Mouse (Mus musculus) liver, embryonic 14.5 days (tissue): ENCODE results near the gene Adamtsl3. TPM values are rescaled to one million over a fixed set of nuclear protein-coding genes. Genes with fewer than 3 reads are reported as not detected.

ENCODE experiments used
- ATAC-seq: fragments of 200-750 bp; cut with Nextera tagmentation; 2 replicates; pipeline ENCODE4 v1.8.0; 2017; ENCODE audit warnings: moderate number of reproducible peaks, mild to moderate bottlenecking, moderate library complexity; ENCODE audit not compliant: insufficient read depth
- DNase-seq, 3 experiments: peaks; one replicate each; pipeline ENCODE4 v3.0.0-alpha.2; 2012 to 2013; ENCODE audit warnings: low read depth in 3 of 3, low spot score in 3 of 3
- H3K27ac ChIP-seq: fragments of 300-500 bp; sonication (generic); 2 replicates; pipeline ENCODE4 v1.5.1; 2014; ENCODE audit warnings: moderate library complexity, mild to moderate bottlenecking, control low read depth, inconsistent platforms
- H3K27me3 ChIP-seq: fragments of 300-500 bp; sonication (generic); 2 replicates; pipeline ENCODE4 v1.6.1; 2014; ENCODE audit warnings: mild to moderate bottlenecking, low read length, moderate library complexity; ENCODE audit not compliant: control insufficient read depth, insufficient read depth
- H3K36me3 ChIP-seq: fragments of 300-500 bp; sonication (generic); replicated peaks from 2 replicates; pipeline ENCODE4 v1.6.1; 2014; ENCODE audit warnings: low read depth; ENCODE audit not compliant: control insufficient read depth, insufficient read depth
- H3K4me1 ChIP-seq, 2 experiments: fragments of 200-500 bp in 1 of 2; fragments of 300-500 bp in 1 of 2; sonication (generic) in 1 of 2; replicated peaks; 2 replicates each; pipeline ENCODE4 v1.6.1; 2012 to 2014; ENCODE audit warnings: antibody characterized with exemption in 1 of 2, inconsistent platforms in 1 of 2, low read length in 1 of 2; ENCODE audit not compliant: control insufficient read depth in 2 of 2, insufficient read depth in 2 of 2
- H3K4me2 ChIP-seq: fragments of 300-500 bp; sonication (generic); 2 replicates; pipeline ENCODE4 v1.6.1; 2014; ENCODE audit warnings: low read depth, mild to moderate bottlenecking, control low read depth, moderate library complexity
- H3K4me3 ChIP-seq, 2 experiments: fragments of 200-500 bp in 1 of 2; fragments of 300-500 bp in 1 of 2; sonication (generic) in 1 of 2; 2 replicates each; pipeline ENCODE4 v1.5.1; 2012 to 2014; ENCODE audit warnings: low read depth in 2 of 2, low read length in 2 of 2, mild to moderate bottlenecking in 2 of 2, control low read depth in 1 of 2, inconsistent platforms in 1 of 2, moderate library complexity in 1 of 2; ENCODE audit not compliant: insufficient read depth in 1 of 2
- H3K9ac ChIP-seq: fragments of 300-500 bp; sonication (generic); replicated peaks from 2 replicates; pipeline ENCODE4 v1.6.1; 2014; ENCODE audit warnings: mild to moderate bottlenecking, control low read depth, moderate library complexity
- H3K9me3 ChIP-seq: fragments of 300-500 bp; sonication (generic); 2 replicates; pipeline ENCODE4 v1.6.1; 2016; ENCODE audit warnings: low read length, mixed read lengths; ENCODE audit not compliant: control insufficient read depth
- CTCF ChIP-seq: IDR thresholded peaks from 2 replicates; pipeline ENCODE4 v1.5.1; 2016; ENCODE audit warnings: antibody characterized with exemption, low read depth, control low read depth
- EP300 ChIP-seq: IDR thresholded peaks from 2 replicates; pipeline ENCODE4 v1.6.1; 2016; ENCODE audit warnings: antibody characterized with exemption, low read depth
- WGBS: fragments of 180-500 bp; shearing (Covaris S2); extraction: QIAGEN DNeasy Blood & Tissue Kit; methylation state at CpG from one replicate; pipeline ENCODE4 v1.1.7; 2014; ENCODE audit not compliant: insufficient replicate concordance; 5-methylcytosine and 5-hydroxymethylcytosine counted together
- polyA plus RNA-seq, 2 experiments: library from polyadenylated mRNA; depleted of rRNA in 1 of 2; stranded (reverse) in 1 of 2; unstranded in 1 of 2; fragments of >200 nt; fragmentation: Nextera tagmentation in 1 of 2; extraction: Ambion mirVana in 1 of 2; gene quantifications; 2 replicates each; pipeline versions ENCODE4 v1.2.1 to v1.2.3; 2012 to 2014

The Adamtsl3 gene
- polyA plus RNA-seq, 2 experiments, result 0.06 TPM; not detected in 1

GRCm38 (mm10) chr7:82465437-82465836 lies 129.9 kb downstream of the Adamtsl3 start:
- WGBS, result 50% methylated on average over 6 of the region's 6 CpGs
- H3K9ac ChIP-seq, result no peak overlapping the region
- DNase-seq (no peak), ATAC-seq (no peak)
- no peaks in the 10 kb centered on the region for H3K9me3 ChIP-seq
- no peak overlapping the region for H3K27ac ChIP-seq
- no peak overlapping the region for H3K4me3 ChIP-seq
- no peak overlapping the region for H3K4me2 ChIP-seq
- H3K36me3 ChIP-seq, result no peaks in the 10 kb centered on the region
- no peaks in the 10 kb centered on the region for H3K4me1 ChIP-seq
- H3K27me3 ChIP-seq, result no peaks in the 10 kb centered on the region
- TF ChIP-seq CTCF, result 0 out of 2 replicates have a peak, but pooled peaks have one; percentile 5
- TF ChIP-seq EP300, result no peak

- ATAC-seq (no peak), DNase-seq (no peak)
- Histone ChIP-seq H3K27me3 (no peaks in the 10 kb centered on the region), H3K4me3 (no peak overlapping the region), H3K4me1 (no peaks in the 10 kb centered on the region), H3K27ac (no peak overlapping the region), H3K36me3 (no peaks in the 10 kb centered on the region), H3K4me2 (no peak overlapping the region), H3K9ac (no peak overlapping the region), H3K9me3 (no peaks in the 10 kb centered on the region)
- 60% methylated on average over 16 of the region's 16 CpGs for WGBS
- no peak for TF ChIP-seq CTCF
- no peak for TF ChIP-seq EP300
Observed at GRCm38 (mm10) chr7:82476441-82477221, 141.1 kb downstream of the Adamtsl3 start.

- H3K36me3 ChIP-seq, result no peaks in the 10 kb centered on the region
- ATAC-seq, result no peak
Observed at GRCm38 (mm10) chr7:82478461-82478860, 143.0 kb downstream of the Adamtsl3 start.

GRCm38 (mm10) chr7:82478861-82479755 lies 143.6 kb downstream of the Adamtsl3 start:
- Histone ChIP-seq H3K27me3 (no peaks in the 10 kb centered on the region), H3K4me2 (no peak overlapping the region), H3K9me3 (no peaks in the 10 kb centered on the region), H3K4me3 (no peak overlapping the region), H3K27ac (no peak overlapping the region), H3K9ac (no peak overlapping the region), H3K4me1 (no peaks in the 10 kb centered on the region), H3K36me3 (no peaks in the 10 kb centered on the region)
- ATAC-seq (no peak), DNase-seq (no peak)
- TF ChIP-seq CTCF, result no peak
- no peak for TF ChIP-seq EP300
- 49% methylated on average over 10 of the region's 10 CpGs for WGBS

More at GRCm38 (mm10) chr7:82478461-82478860, 143.0 kb downstream of the Adamtsl3 start:
- DNase-seq, result no peak
- Histone ChIP-seq H3K4me2 (no peak overlapping the region), H3K9me3 (no peaks in the 10 kb centered on the region), H3K27ac (no peak overlapping the region), H3K27me3 (no peaks in the 10 kb centered on the region), H3K9ac (no peak overlapping the region), H3K4me1 (no peaks in the 10 kb centered on the region), H3K4me3 (no peak overlapping the region)
- TF ChIP-seq EP300 (no peak), CTCF (no peak)
- WGBS, result 50% methylated on average over 3 of the region's 3 CpGs

GRCm38 (mm10) chr7:82483426-82483825 lies 147.9 kb downstream of the Adamtsl3 start:
- no peak overlapping the region for H3K4me3 ChIP-seq
- H3K36me3 ChIP-seq, result no peaks in the 10 kb centered on the region
- TF ChIP-seq EP300 (no peak), CTCF (no peak)
- 60% methylated on average over 3 of the region's 3 CpGs for WGBS
- ATAC-seq (no peak), DNase-seq (no peak)
- no peak overlapping the region for H3K27ac ChIP-seq
- H3K9me3 ChIP-seq, result no peaks in the 10 kb centered on the region
- no peaks in the 10 kb centered on the region for H3K4me1 ChIP-seq
- H3K27me3 ChIP-seq, result no peaks in the 10 kb centered on the region
- no peak overlapping the region for H3K4me2 ChIP-seq
- H3K9ac ChIP-seq, result no peak overlapping the region
